Mouse (Mus musculus) hindbrain, embryonic 15.5 days (tissue): ENCODE measurements around the gene Vnn1. TPM values are rescaled to one million over a fixed set of nuclear protein-coding genes. Genes with fewer than 3 reads are reported as not detected.

Source experiments
- ATAC-seq: fragments of 200-750 bp; cut with Nextera tagmentation; 2 replicates; pipeline ENCODE4 v1.8.0; 2017; ENCODE audit warnings: low read depth, moderate number of reproducible peaks, moderate TSS enrichment; ENCODE audit not compliant: low FRiP score
- H3K27ac ChIP-seq: fragments of 300-500 bp; sonication (generic); replicated peaks from 2 replicates; pipeline ENCODE4 v1.5.1; 2015; ENCODE audit warnings: mild to moderate bottlenecking, inconsistent platforms
- H3K27me3 ChIP-seq: fragments of 300-500 bp; sonication (generic); 2 replicates; pipeline ENCODE4 v1.6.1; 2015; ENCODE audit warnings: control low read depth, inconsistent platforms
- H3K36me3 ChIP-seq: fragments of 300-500 bp; sonication (generic); 2 replicates; pipeline ENCODE4 v1.6.1; 2015; ENCODE audit warnings: control low read depth, inconsistent platforms
- H3K4me1 ChIP-seq: fragments of 300-500 bp; sonication (generic); replicated peaks from 2 replicates; pipeline ENCODE4 v1.6.1; 2015; ENCODE audit warnings: control low read depth, inconsistent platforms
- H3K4me2 ChIP-seq: fragments of 300-500 bp; sonication (generic); 2 replicates; pipeline ENCODE4 v1.6.1; 2015; ENCODE audit warnings: moderate library complexity, mild to moderate bottlenecking, inconsistent platforms
- H3K4me3 ChIP-seq: fragments of 300-500 bp; sonication (generic); 2 replicates; pipeline ENCODE4 v1.5.1; 2015; ENCODE audit warnings: mild to moderate bottlenecking, inconsistent platforms
- H3K9ac ChIP-seq: fragments of 300-500 bp; sonication (generic); 2 replicates; pipeline ENCODE4 v1.6.1; 2015; ENCODE audit warnings: inconsistent platforms
- H3K9me3 ChIP-seq: fragments of 300-500 bp; sonication (generic); 2 replicates; pipeline ENCODE4 v1.6.1; 2016; ENCODE audit warnings: control low read depth, inconsistent platforms
- WGBS: fragments of 180-500 bp; shearing (Covaris S2); methylation state at CpG from one replicate; pipeline ENCODE4 v1.1.7; 2015; 5-methylcytosine and 5-hydroxymethylcytosine counted together
- polyA plus RNA-seq: library from polyadenylated mRNA; unstranded; fragments of >200 nt; fragmentation: Nextera tagmentation; extraction: Ambion mirVana; gene quantifications from 2 replicates; pipeline ENCODE4 v1.2.1, GENCODE M21; 2015

Gene Vnn1
- 0.18 and 0.43 TPM in 2 replicates for polyA plus RNA-seq

DNA sequence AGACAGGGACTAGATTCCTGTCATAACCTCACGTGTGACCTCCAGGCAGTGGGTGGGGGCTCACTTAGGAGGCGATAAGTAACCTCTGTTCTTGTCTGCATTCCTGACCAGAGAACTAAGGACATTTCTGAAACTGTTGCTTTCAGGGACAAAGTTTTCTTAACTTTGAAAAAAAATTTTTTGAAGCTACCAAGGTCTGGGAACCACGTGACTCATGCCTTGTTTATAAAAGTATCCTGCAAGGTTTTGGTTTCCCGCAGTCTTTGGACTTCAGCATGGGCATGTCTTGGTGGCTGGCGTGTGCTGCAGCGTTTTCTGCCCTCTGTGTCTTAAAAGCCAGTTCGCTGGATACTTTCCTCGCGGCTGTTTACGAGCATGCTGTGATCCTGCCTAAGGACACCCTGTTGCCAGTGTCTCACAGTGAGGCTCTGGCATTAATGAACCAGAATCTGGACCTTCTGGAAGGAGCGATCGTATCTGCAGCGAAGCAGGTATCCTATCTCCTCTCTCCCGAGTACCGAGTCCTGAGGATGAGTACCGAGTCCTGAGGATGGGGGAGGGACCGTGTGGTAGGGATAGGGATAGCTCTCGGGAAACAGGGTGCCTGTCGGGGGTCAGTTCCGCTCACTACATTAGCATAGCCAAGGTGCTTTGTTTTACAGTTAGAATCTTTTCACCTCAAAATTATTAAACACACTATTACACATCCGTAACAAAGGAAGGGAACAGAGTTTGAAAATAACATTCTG is at the start of gene Vnn1:
TSS of gene Vnn1 (plus strand) at position 88 of the 749 bp plus-strand sequence.
- WGBS: 40% methylated on average over 21 of the region's 21 CpGs
- peak within 1 kb of the TSS; percentile 48 for H3K4me2 ChIP-seq
- no peak within 1 kb of the TSS for H3K9ac ChIP-seq
- no peaks in the 10 kb centered on the region for H3K9me3 ChIP-seq
- no peaks in the 10 kb centered on the region for H3K27me3 ChIP-seq
- no peaks in the 10 kb centered on the region for H3K36me3 ChIP-seq
- H3K4me3 ChIP-seq: peak within 1 kb of the TSS; percentile 13; the same call in 1 of the 2 replicates
- H3K4me1 ChIP-seq: peaks cover 4% of the 10 kb centered on the region; the same call in 1 of the 2 replicates
- no peak within 1 kb of the TSS for H3K27ac ChIP-seq
- ATAC-seq: no peak

DNA sequence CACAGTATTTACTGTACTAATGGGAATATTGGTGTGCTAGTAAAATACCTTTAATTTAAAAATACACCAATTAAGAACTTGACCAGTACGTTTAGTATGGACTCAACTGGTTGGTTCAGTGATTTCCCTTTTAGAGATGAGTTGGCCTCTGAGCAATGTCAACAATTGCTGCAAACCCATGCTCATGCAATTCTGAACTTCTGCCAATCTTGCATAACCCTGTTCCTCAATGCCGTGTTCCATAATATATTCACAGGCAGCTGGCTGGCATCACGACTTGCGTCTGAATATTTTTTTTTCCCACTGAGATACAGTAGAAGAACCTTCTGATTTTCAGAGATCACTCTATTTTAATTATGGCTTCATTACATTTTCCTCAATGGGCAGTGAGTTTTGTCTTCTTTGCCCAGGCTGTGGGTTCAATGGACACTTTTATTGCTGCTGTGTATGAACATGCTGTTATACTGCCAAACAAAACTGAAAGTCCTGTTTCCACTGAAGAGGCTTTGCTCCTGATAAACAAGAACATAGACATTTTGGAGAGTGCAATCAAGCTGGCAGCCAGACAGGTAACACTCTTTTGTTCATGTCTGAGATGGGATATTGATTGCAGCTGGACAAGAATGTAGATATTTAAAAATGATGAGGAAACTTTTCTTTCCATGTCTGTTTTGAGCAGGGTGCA is 43.1 kb upstream of the Vnn1 start, which contains the start of gene Vnn3:
TSS of gene Vnn3 (plus strand) at position 235 of the 685 bp plus-strand sequence.
- no peak for ATAC-seq
- Histone ChIP-seq H3K27ac (no peak within 1 kb of the TSS), H3K4me2 (no peak within 1 kb of the TSS), H3K36me3 (no peaks in the 10 kb centered on the region), H3K27me3 (no peaks in the 10 kb centered on the region), H3K4me1 (no peaks in the 10 kb centered on the region), H3K4me3 (no peak within 1 kb of the TSS), H3K9me3 (no peaks in the 10 kb centered on the region), H3K9ac (no peak within 1 kb of the TSS)
- WGBS: 85% methylated on average over 4 of the region's 4 CpGs

DNA sequence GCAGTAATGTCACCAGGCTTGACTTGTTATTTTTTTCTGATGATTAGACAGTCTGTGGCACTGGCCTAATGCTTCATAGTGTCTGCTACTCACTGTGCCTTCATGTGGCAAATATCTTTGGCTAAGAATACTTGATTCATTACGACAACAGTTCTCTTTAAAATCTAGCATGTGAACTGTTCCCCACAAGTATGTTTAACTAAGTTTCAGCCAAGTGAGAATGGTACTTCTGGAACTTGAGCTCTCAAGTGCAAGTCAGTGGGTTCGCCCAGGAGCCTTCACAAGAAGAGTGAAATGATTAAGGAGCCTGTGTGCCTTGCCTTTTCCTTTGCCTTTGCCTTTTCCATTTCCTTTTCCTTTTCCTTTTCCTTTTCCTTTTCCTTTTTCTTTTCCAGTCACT is 42.4 kb upstream of the Vnn1 start:
- Histone ChIP-seq H3K4me1 (no peaks in the 10 kb centered on the region), H3K36me3 (no peaks in the 10 kb centered on the region), H3K4me2 (no peak overlapping the region), H3K9me3 (no peaks in the 10 kb centered on the region), H3K9ac (no peak overlapping the region), H3K4me3 (no peak overlapping the region), H3K27me3 (no peaks in the 10 kb centered on the region), H3K27ac (no peak overlapping the region)
- WGBS: 85% methylated on average over 2 of the region's 2 CpGs
- no peak for ATAC-seq

DNA sequence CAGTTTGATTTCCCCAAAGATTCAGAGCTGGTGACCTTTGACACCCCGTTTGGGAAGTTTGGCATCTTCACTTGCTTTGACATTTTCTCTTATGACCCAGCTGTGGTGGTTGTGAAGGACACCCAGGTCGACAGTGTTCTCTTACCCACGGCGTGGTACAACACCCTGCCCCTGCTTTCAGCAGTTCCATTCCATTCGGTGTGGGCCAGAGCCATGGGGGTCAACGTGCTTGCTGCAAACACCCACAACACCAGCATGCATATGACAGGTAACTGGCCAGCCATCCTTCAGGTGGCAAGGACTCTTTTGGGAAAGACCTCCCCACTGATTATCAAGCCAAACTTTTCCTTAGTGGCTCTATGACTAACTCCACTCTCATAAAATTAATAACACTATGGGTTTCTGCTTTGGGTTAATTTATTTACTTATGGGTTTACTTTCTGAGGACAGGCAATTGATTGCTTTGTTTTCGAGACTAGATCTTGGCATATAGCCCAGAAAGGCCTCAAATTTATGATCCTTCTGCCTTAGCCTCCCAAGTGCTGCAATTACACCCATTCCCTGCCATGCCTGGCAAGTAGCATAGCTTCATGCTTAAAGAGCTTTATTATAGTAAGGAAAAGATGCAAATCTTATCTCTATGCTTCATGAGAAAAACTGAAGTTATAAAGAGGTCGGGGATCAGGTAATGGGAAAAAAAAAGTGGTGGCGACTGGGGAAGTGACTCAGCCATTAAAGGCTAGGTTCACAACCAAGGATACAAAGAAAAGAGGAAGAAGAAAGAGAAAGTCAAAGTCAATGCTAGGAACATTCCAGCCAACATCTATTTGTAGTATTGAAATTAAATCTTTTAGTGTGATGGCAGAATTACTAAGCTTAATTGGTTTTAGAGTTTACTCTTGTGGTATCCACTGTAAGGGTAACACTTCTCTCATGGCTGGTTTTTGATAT is 29.9 kb upstream of the Vnn1 start:
- 83% methylated on average over 9 of the region's 9 CpGs for whole genome bisulfite sequencing
- no peak for ATAC-seq

DNA sequence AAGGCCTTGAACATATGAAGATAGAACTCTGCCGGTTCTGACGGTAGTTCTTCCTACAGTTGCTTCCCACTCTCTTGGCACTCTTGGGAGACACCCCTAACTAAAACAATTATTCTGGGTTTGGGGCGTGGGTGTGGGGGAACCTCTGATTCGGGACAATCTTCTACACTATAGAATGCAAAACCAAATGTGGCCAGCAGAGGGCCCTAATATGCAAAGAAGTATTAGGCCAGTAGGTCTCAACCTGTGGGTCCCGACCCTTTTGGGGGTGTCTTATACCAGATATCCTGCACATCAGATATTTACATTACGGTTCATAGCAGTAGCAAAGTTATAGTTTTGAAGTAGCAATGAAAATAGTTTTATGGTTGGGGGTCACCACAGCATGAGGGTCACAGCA is 13.8 kb upstream of the Vnn1 start:
- 92% methylated on average over 6 of the region's 6 CpGs for WGBS
- Histone ChIP-seq H3K4me1 (no peaks in the 10 kb centered on the region), H3K9me3 (no peaks in the 10 kb centered on the region), H3K36me3 (no peaks in the 10 kb centered on the region), H3K27me3 (no peaks in the 10 kb centered on the region), H3K4me2 (no peak overlapping the region), H3K27ac (no peak overlapping the region), H3K9ac (no peak overlapping the region), H3K4me3 (no peak overlapping the region)
- ATAC-seq: no peak

More for the DNA sequence above, 29.9 kb upstream of the Vnn1 start:
- H3K4me2 ChIP-seq: no peak overlapping the region
- no peak overlapping the region for H3K4me3 ChIP-seq
- H3K36me3 ChIP-seq: no peaks in the 10 kb centered on the region
- H3K9me3 ChIP-seq: no peaks in the 10 kb centered on the region; the same call in 1 of the 2 replicates
- H3K27me3 ChIP-seq: no peaks in the 10 kb centered on the region
- no peaks in the 10 kb centered on the region for H3K4me1 ChIP-seq
- no peak overlapping the region for H3K9ac ChIP-seq
- H3K27ac ChIP-seq: no peak overlapping the region

DNA sequence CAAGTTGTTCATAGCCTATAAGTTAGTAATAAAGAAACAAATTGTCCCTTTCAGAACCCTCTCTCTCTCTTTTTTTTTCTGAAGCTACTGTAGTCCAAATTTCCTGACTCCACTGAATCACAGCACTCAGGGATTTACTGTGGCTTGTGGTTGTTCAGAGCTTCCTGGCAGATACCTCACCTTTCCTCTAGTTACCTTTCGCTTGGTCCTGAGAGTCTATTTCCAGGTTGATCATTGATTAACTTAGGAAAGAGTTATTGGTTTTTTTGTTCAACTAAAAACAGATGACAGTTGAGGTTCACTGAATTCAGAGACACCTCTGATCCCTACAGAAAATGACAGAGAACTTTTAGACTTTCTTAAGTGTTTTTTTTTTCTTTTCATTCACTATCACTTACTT is 9.6 kb upstream of the Vnn1 start:
- Histone ChIP-seq H3K27ac (no peak overlapping the region), H3K4me2 (no peak overlapping the region), H3K27me3 (no peaks in the 10 kb centered on the region), H3K9me3 (no peaks in the 10 kb centered on the region), H3K4me3 (no peak overlapping the region), H3K36me3 (no peaks in the 10 kb centered on the region), H3K9ac (no peak overlapping the region), H3K4me1 (no peaks in the 10 kb centered on the region)
- 98% methylated on average over 1 of the region's 1 CpGs for WGBS
- no peak for ATAC-seq

DNA sequence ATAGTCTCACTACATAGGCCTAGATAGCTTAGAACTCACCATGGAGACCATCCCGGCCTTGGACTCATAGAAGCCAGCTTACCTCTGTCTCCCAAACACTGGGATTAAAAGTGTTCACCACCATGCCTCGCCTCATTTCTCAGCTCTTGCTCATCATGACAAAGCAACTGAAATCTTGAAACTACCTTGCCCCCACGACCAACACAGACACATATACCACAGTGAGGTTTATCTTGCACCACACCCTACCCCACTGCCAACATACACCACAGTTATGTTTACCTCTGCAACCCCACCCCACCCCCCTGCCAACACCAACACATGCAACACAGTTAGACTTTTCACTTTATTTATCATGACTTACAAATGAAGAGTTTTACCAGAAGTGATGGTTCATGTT is 8.4 kb upstream of the Vnn1 start:
- Histone ChIP-seq H3K9me3 (no peaks in the 10 kb centered on the region), H3K9ac (no peak overlapping the region), H3K36me3 (no peaks in the 10 kb centered on the region), H3K4me2 (no peak overlapping the region), H3K4me1 (no peaks in the 10 kb centered on the region), H3K27ac (no peak overlapping the region), H3K27me3 (no peaks in the 10 kb centered on the region), H3K4me3 (no peak overlapping the region)
- 73% methylated on average over 3 of the region's 3 CpGs for WGBS
- no peak for ATAC-seq

DNA sequence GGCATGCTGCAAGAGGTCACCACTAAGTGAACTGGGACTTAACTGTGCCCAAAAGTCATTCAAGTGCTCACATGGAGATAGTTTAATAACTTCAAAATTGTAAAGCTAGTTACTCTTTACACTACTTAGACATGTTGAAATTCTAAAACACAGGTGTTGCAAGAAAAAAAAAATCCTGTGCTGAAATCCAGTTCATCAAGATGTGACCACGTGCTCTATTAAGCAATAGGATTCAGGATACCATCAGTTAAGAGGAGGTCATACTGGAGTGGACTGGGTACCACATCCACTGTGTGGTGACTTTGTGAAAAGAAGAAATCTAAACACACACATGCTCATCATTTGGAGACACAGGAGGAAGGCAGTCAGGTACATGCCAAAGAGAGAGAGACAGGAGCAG is 1.5 kb upstream of the Vnn1 start:
- no peak for ATAC-seq
- H3K9ac ChIP-seq: no peak overlapping the region
- no peak overlapping the region for H3K4me3 ChIP-seq
- H3K27ac ChIP-seq: no peak overlapping the region
- no peaks in the 10 kb centered on the region for H3K9me3 ChIP-seq
- H3K4me1 ChIP-seq: peaks cover 4% of the 10 kb centered on the region; the same call in 1 of the 2 replicates
- no peak overlapping the region for H3K4me2 ChIP-seq
- H3K36me3 ChIP-seq: no peaks in the 10 kb centered on the region
- 93% methylated on average over 1 of the region's 1 CpGs for WGBS
- H3K27me3 ChIP-seq: no peaks in the 10 kb centered on the region

DNA sequence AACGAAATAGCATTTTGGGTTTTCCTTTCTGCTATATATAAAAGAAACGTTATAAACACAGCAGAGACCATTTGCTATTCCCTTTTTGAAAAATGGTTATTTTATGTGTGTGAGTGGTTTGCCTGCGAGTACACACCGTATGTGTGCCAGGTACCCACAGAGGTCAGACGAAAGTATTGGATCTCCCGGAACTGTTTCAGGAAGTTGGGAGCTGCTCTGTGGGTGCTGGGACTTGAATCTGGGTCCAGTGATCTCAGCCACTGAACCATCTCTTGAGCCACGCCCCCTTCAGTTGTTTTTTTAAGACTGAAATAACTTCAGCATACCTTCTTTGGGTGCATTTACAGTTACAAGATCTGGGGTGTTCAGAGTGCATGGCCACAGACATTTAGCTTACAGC is 888 bp downstream of the Vnn1 start:
- Histone ChIP-seq H3K27ac (no peak overlapping the region), H3K27me3 (no peaks in the 10 kb centered on the region), H3K4me2 (no peak overlapping the region), H3K9ac (no peak overlapping the region), H3K9me3 (no peaks in the 10 kb centered on the region), H3K4me3 (no peak overlapping the region), H3K4me1 (peaks cover 4% of the 10 kb centered on the region; the same call in 1 of the 2 replicates), H3K36me3 (no peaks in the 10 kb centered on the region)
- 83% methylated on average over 7 of the region's 7 CpGs for whole genome bisulfite sequencing
- ATAC-seq: no peak

DNA sequence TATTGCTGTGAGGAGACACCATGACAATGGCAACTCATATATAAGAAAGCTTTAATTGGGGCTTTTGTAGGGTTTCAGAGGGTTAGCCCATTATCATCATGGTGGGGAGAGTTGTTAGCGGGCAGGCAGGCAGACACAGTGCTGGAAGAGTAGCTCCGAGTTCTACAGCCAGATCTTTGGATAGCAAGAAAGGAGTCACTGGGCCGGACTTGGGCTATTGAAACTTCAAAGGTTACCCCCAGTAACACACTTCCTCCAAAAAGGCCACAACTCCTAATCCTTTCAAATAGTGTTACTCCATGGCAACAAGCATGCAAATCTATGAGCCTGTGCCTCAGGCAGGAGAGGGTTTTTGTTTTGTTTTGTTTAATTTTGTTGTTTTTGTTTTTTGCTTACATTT is 6.6 kb downstream of the Vnn1 start:
- Histone ChIP-seq H3K9ac (no peak overlapping the region), H3K9me3 (no peaks in the 10 kb centered on the region), H3K4me2 (no peak overlapping the region), H3K27ac (no peak overlapping the region), H3K4me3 (no peak overlapping the region), H3K4me1 (no peaks in the 10 kb centered on the region), H3K36me3 (no peaks in the 10 kb centered on the region), H3K27me3 (no peaks in the 10 kb centered on the region)
- ATAC-seq: no peak
- 49% methylated on average over 3 of the region's 3 CpGs for WGBS

DNA sequence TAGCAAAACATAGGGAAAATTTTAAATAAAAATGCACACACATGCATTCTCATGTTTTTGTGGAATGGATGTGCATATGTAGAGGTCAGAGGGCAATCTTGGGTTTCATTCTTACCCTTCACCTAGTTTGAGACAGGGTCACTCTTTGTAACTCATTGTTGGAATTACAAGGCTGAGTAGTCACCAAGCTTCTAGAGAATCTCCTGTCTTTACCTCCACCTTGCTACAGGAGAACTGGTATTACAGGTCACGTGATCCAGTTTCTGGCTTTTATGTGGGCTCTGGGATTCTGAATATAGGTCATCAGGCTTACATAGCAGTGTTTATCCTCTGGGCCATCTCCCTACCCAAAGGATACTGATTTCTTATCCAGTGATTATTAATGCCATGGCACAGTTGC is 11.2 kb downstream of the Vnn1 start:
- Histone ChIP-seq H3K4me2 (no peak overlapping the region), H3K27ac (no peak overlapping the region), H3K9ac (no peak overlapping the region), H3K4me1 (no peaks in the 10 kb centered on the region), H3K9me3 (no peaks in the 10 kb centered on the region), H3K4me3 (no peak overlapping the region), H3K36me3 (no peaks in the 10 kb centered on the region), H3K27me3 (no peaks in the 10 kb centered on the region)
- ATAC-seq: no peak
- 88% methylated on average over 1 of the region's 1 CpGs for WGBS

DNA sequence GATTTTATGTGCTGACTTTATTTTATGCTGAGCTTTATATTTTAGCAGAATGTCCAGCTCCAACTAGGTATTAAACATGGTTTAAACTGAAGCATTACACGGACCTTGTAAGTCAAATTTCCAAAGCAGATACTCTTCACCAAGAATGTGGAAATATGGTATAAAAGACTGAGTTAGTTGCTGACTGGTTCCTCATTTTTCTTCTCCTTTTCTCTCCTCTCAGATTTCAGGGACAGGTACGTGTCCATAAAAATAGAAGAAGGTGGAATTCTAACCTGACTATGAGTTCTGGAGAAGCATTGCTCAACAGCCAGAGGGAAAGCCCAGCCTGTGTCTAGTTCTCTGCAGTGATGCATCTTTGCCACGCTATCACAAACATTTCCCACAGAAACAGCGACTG is 25.6 kb downstream of the Vnn1 start, which contains the start of gene Taar1:
TSS of gene Taar1 (plus strand) at position 301 of the 400 bp plus-strand sequence.
- H3K4me3 ChIP-seq: no peak within 1 kb of the TSS
- no peaks in the 10 kb centered on the region for H3K36me3 ChIP-seq
- no peaks in the 10 kb centered on the region for H3K27me3 ChIP-seq
- H3K9me3 ChIP-seq: no peaks in the 10 kb centered on the region
- no peaks in the 10 kb centered on the region for H3K4me1 ChIP-seq
- H3K4me2 ChIP-seq: no peak within 1 kb of the TSS
- no peak for ATAC-seq
- H3K27ac ChIP-seq: no peak within 1 kb of the TSS
- no peak within 1 kb of the TSS for H3K9ac ChIP-seq
- 92% methylated on average over 4 of the region's 4 CpGs for WGBS
